Mouse (Mus musculus): ENCODE data around the gene Aldh3b3.

- TF ChIP-seq CTCF (IDR thresholded peaks at IDR 0.05; ENCODE audit: extremely low read depth, insufficient read depth, insufficient read length, insufficient replicate concordance) (no peak), POLR2A (IDR thresholded peaks at IDR 0.05; ENCODE audit: low read depth, low read length) (no peak)
Observed at GRCm38 (mm10) chr19:3960211-3960610, 1.8 kb downstream of the Aldh3b3 start.
